ENCODE assay signal across 7 mouse cellular contexts in genomic region chr2:126875516-126875835, GRCm38 (mm10). TPM values are rescaled to one million over a fixed set of nuclear protein-coding genes. Genes with fewer than 3 reads are reported as not detected.
DNase-seq lines count a peak whose midpoint lies in the region; ATAC-seq and TF ChIP-seq lines count a peak whose summit lies in the region.

No protein-coding gene starts in this region.

- H3K27me3 ChIP-seq in E14TG2a.4 (ENCODE audit: insufficient read depth, low read length): no peaks in the 10 kb centered on the region
- no peaks in the 10 kb centered on the region for H3K27me3 ChIP-seq in intestine, embryonic 16.5 days (replicated peaks; ENCODE audit: control insufficient read depth, insufficient read depth, low read length)
- no peaks in the 10 kb centered on the region for H3K27me3 ChIP-seq in liver, embryonic 12.5 days (replicated peaks)

- H3K36me3 ChIP-seq in E14TG2a.4 (ENCODE audit: insufficient read depth, low read length): no peaks in the 10 kb centered on the region
- H3K36me3 ChIP-seq in intestine, embryonic 16.5 days (ENCODE audit: control insufficient read depth, insufficient read depth, low read length): no peaks in the 10 kb centered on the region
- no peaks in the 10 kb centered on the region for H3K36me3 ChIP-seq in liver, embryonic 12.5 days

- TF ChIP-seq CTCF in E14TG2a.4 (conservative IDR thresholded peaks at IDR 0.05; ENCODE audit: low read length): no peak

- peak overlapping the region; percentile 91 for H3K4me3 ChIP-seq in E14TG2a.4 (replicated peaks; ENCODE audit: low read length)
- H3K4me3 ChIP-seq in intestine, embryonic 16.5 days (ENCODE audit: low read length): peak overlapping the region; percentile 67
- H3K4me3 ChIP-seq in liver, embryonic 12.5 days: peak overlapping the region; percentile 77

- peak overlapping the region; percentile 94 for H3K9ac ChIP-seq in intestine, embryonic 16.5 days (ENCODE audit: low read depth, low read length)
- peak overlapping the region; percentile 88 for H3K9ac ChIP-seq in liver, embryonic 12.5 days

- DNase-seq in B cell, adult 2 months: peak; percentile 42 to 47
- DNase-seq in cerebellum, adult 8-10 months: peak; percentile 38
- peak; percentile 18 to 22 for DNase-seq in frontal cortex, postnatal 10 days (ENCODE audit: low spot score in 2 of 2)
- peak; percentile 17 to 31 for DNase-seq in natural killer cell, adult 2 months (ENCODE audit: low spot score in 2 of 2)

- H3K9me3 ChIP-seq in E14TG2a.4 (ENCODE audit: low read length): no peaks in the 10 kb centered on the region
- H3K9me3 ChIP-seq in intestine, embryonic 16.5 days (ENCODE audit: control insufficient read depth, low read length): no peaks in the 10 kb centered on the region
- no peaks in the 10 kb centered on the region for H3K9me3 ChIP-seq in liver, embryonic 12.5 days (replicated peaks)

- peaks cover 21% of the 10 kb centered on the region for H3K4me1 ChIP-seq in E14TG2a.4 (replicated peaks; ENCODE audit: low read depth, low read length)
- no peaks in the 10 kb centered on the region; the same call in 1 of the 2 replicates for H3K4me1 ChIP-seq in intestine, embryonic 16.5 days (ENCODE audit: control insufficient read depth, insufficient read depth, low read length)
- H3K4me1 ChIP-seq in liver, embryonic 12.5 days: peaks cover 22% of the 10 kb centered on the region

- peak; percentile 57 for ATAC-seq in intestine, embryonic 16.5 days
- ATAC-seq in liver, embryonic 12.5 days: peak; percentile 62

- H3K4me2 ChIP-seq in intestine, embryonic 16.5 days (ENCODE audit: low read depth, low read length): peak overlapping the region; percentile 68
- peak overlapping the region; percentile 78 for H3K4me2 ChIP-seq in liver, embryonic 12.5 days

- under 1% methylated on average over 18 of the region's 18 CpGs for WGBS in intestine, embryonic 16.5 days
- under 1% methylated on average over 18 of the region's 18 CpGs for WGBS in liver, embryonic 12.5 days (ENCODE audit: insufficient replicate concordance)

- H3K27ac ChIP-seq in intestine, embryonic 16.5 days (ENCODE audit: low read length): peak overlapping the region; percentile 97
- peak overlapping the region; percentile 99 for H3K27ac ChIP-seq in liver, embryonic 12.5 days

RNA-seq across cellular contexts. Expression of gene Trpm7, which starts 0.6 kb away (rescaled TPM):
- 33.0 and 37.8 TPM in 2 replicates for polyA plus RNA-seq in intestine, embryonic 16.5 days (2015; fragmentation: Nextera tagmentation; extraction: Ambion mirVana)
- polyA plus RNA-seq in liver, embryonic 12.5 days (2016; fragmentation: Nextera tagmentation; extraction: Ambion mirVana): 25.4 and 25.7 TPM in 2 replicates

RNA-seq across cellular contexts. Expression of gene Sppl2a, which starts 57.6 kb away (rescaled TPM):
- polyA plus RNA-seq in intestine, embryonic 16.5 days (2015; fragmentation: Nextera tagmentation; extraction: Ambion mirVana): 57.8 and 64.3 TPM in 2 replicates
- polyA plus RNA-seq in liver, embryonic 12.5 days (2016; fragmentation: Nextera tagmentation; extraction: Ambion mirVana): 23.6 and 25.0 TPM in 2 replicates

Comparison
In these comparisons a context has a peak if more than half of its experiments do, and no peak if none do; other contexts are left out.
1. Peak in every context shown above with its lines: DNase-seq, ATAC-seq, H3K4me3 ChIP-seq and H3K27ac ChIP-seq.